Mouse (Mus musculus): ENCODE measurements around the gene Chaf1b. TPM values are rescaled to one million over a fixed set of nuclear protein-coding genes. Genes with fewer than 3 reads are reported as not detected.

Chaf1b gene
- polyA plus RNA-seq, 1 experiment from 2014 or later: 36.0 TPM

DNA sequence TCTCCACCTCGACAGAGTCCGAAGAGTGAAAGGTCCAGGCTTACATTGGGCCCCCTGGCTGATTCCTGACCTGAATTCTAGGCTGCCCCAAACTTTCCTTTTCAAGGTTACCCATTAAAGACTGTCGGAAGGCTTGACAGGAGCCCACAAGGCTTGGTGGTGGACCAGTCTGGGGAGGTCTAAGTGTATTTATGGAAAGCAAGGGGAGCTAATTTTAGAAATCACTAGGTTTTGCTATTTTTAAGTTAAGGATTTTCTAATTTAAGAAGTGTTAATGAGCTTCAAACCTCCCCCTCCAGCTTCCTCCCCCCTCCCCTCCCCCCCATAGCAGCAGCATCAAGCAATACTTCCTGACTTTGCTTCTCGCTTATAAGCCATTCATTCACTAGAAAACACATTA, 37.0 kb downstream of the Chaf1b start:
- H3K4me3 ChIP-seq (replicated peaks; ENCODE audit: low read length): no peak overlapping the region
- H3K27me3 ChIP-seq (replicated peaks; ENCODE audit: control insufficient read depth, insufficient read depth, low read length): no peaks in the 10 kb centered on the region
- H3K9me3 ChIP-seq (ENCODE audit: control insufficient read depth, low read length): no peaks in the 10 kb centered on the region
- H3K36me3 ChIP-seq (ENCODE audit: control insufficient read depth, insufficient read depth): no peaks in the 10 kb centered on the region
- no peaks in the 10 kb centered on the region for H3K4me1 ChIP-seq (replicated peaks; ENCODE audit: control insufficient read depth, insufficient read depth, low read length)
- H3K4me2 ChIP-seq (ENCODE audit: low read length): no peak overlapping the region
- ATAC-seq: no peak
- no peak overlapping the region for H3K9ac ChIP-seq (replicated peaks; ENCODE audit: low read depth, low read length)
- 77% methylated on average over 4 of the region's 4 CpGs for WGBS
- H3K27ac ChIP-seq (ENCODE audit: low read length): no peak overlapping the region

DNA sequence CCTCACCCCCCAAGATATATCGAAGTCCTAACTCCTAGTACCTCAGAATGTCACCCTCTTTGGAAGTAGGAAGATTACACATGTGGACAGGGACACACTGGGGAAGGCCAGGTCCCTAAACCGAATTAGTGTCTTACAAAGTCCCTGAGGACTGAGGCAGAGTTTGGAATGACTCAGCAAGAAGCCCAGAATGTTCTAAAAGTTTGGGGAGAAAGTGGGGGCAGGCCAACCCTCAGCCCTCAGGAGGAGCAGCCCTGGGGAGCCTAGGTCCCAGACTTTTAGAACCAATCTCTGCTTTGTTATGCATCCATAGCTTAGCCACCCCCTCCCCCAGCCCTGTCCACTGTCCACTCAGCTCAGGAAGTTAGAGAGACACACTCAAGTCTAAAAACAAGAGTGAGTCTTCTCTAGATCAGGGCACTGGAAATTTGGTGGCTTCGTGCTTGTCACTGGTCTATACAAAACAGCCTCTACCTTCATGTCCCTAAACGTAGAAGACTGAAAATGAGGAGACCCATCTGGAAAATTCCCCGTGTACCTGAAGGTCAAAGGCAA, 39.2 kb downstream of the Chaf1b start:
- Histone ChIP-seq H3K36me3 (ENCODE audit: control insufficient read depth, insufficient read depth) (no peaks in the 10 kb centered on the region), H3K4me2 (ENCODE audit: low read length) (no peak overlapping the region), H3K9ac (replicated peaks; ENCODE audit: low read depth, low read length) (no peak overlapping the region), H3K27ac (ENCODE audit: low read length) (no peak overlapping the region), H3K4me1 (replicated peaks; ENCODE audit: control insufficient read depth, insufficient read depth, low read length) (no peaks in the 10 kb centered on the region), H3K4me3 (replicated peaks; ENCODE audit: low read length) (no peak overlapping the region), H3K9me3 (ENCODE audit: control insufficient read depth, low read length) (no peaks in the 10 kb centered on the region), H3K27me3 (replicated peaks; ENCODE audit: control insufficient read depth, insufficient read depth, low read length) (no peaks in the 10 kb centered on the region)
- WGBS: 83% methylated on average over 5 of the region's 5 CpGs
- ATAC-seq: no peak

GRCm38 (mm10) chr16:93923788-93924187, 40.1 kb downstream of the Chaf1b start:
- no peaks in the 10 kb centered on the region for H3K27me3 ChIP-seq (replicated peaks; ENCODE audit: control insufficient read depth, insufficient read depth, low read length)
- no peaks in the 10 kb centered on the region for H3K9me3 ChIP-seq (ENCODE audit: control insufficient read depth, low read length)
- no peak overlapping the region for H3K4me2 ChIP-seq (ENCODE audit: low read length)
- H3K36me3 ChIP-seq (ENCODE audit: control insufficient read depth, insufficient read depth): no peaks in the 10 kb centered on the region
- no peak overlapping the region for H3K9ac ChIP-seq (replicated peaks; ENCODE audit: low read depth, low read length)
- H3K4me3 ChIP-seq (replicated peaks; ENCODE audit: low read length): no peak overlapping the region
- WGBS: 74% methylated on average over 7 of the region's 7 CpGs
- no peak overlapping the region for H3K27ac ChIP-seq (ENCODE audit: low read length)
- no peak for ATAC-seq
- H3K4me1 ChIP-seq (replicated peaks; ENCODE audit: control insufficient read depth, insufficient read depth, low read length): no peaks in the 10 kb centered on the region

GRCm38 (mm10) chr16:93925684-93926247, 42.1 kb downstream of the Chaf1b start:
- Histone ChIP-seq H3K4me2 (ENCODE audit: low read length) (no peak overlapping the region), H3K4me3 (replicated peaks; ENCODE audit: low read length) (no peak overlapping the region), H3K36me3 (ENCODE audit: control insufficient read depth, insufficient read depth) (no peaks in the 10 kb centered on the region), H3K9me3 (ENCODE audit: control insufficient read depth, low read length) (no peaks in the 10 kb centered on the region), H3K27ac (ENCODE audit: low read length) (no peak overlapping the region), H3K27me3 (replicated peaks; ENCODE audit: control insufficient read depth, insufficient read depth, low read length) (no peaks in the 10 kb centered on the region), H3K4me1 (replicated peaks; ENCODE audit: control insufficient read depth, insufficient read depth, low read length) (no peaks in the 10 kb centered on the region), H3K9ac (replicated peaks; ENCODE audit: low read depth, low read length) (no peak overlapping the region)
- WGBS: 79% methylated on average over 8 of the region's 8 CpGs
- no peak for ATAC-seq

DNA sequence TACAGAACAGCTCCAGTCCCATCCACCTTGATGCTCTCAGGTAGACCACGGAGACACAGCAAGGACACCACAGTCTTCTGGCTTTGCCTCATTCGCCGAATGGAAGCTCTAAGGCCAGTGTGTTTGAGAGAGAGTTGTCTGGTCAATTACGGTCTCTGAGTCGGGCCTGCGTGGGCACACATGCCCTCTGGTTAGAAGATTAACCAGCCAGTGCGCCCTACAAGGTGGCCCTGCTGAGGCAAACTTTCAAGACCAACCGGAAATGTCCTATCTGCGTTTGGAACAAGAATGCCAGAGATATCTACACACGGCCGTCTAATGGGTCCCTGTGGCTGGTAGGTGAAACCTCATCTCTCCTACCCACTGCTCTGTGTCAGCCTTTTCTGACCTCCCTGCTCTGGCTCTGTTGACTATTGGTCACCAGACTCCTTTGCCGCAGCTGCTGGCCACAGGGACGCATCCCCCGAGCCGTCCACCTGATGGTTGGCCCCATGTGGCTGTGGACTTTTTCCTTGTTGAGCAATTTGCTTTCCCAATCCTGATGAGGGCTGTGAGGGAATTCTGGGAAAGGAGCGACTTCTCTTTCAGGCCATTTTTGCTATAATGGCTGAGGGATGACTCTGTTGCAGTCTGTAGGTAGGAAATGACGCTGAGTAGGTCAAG, 45.8 kb downstream of the Chaf1b start:
- H3K36me3 ChIP-seq (ENCODE audit: control insufficient read depth, insufficient read depth): no peaks in the 10 kb centered on the region
- no peak overlapping the region for H3K4me2 ChIP-seq (ENCODE audit: low read length)
- 93% methylated on average over 17 of the region's 17 CpGs for WGBS
- no peak overlapping the region for H3K27ac ChIP-seq (ENCODE audit: low read length)
- H3K9me3 ChIP-seq (ENCODE audit: control insufficient read depth, low read length): no peaks in the 10 kb centered on the region
- peaks cover 5% of the 10 kb centered on the region; the same call in 1 of the 2 replicates for H3K27me3 ChIP-seq (replicated peaks; ENCODE audit: control insufficient read depth, insufficient read depth, low read length)
- H3K4me1 ChIP-seq (replicated peaks; ENCODE audit: control insufficient read depth, insufficient read depth, low read length): no peaks in the 10 kb centered on the region
- H3K9ac ChIP-seq (replicated peaks; ENCODE audit: low read depth, low read length): no peak overlapping the region
- ATAC-seq: no peak
- no peak overlapping the region for H3K4me3 ChIP-seq (replicated peaks; ENCODE audit: low read length)

DNA sequence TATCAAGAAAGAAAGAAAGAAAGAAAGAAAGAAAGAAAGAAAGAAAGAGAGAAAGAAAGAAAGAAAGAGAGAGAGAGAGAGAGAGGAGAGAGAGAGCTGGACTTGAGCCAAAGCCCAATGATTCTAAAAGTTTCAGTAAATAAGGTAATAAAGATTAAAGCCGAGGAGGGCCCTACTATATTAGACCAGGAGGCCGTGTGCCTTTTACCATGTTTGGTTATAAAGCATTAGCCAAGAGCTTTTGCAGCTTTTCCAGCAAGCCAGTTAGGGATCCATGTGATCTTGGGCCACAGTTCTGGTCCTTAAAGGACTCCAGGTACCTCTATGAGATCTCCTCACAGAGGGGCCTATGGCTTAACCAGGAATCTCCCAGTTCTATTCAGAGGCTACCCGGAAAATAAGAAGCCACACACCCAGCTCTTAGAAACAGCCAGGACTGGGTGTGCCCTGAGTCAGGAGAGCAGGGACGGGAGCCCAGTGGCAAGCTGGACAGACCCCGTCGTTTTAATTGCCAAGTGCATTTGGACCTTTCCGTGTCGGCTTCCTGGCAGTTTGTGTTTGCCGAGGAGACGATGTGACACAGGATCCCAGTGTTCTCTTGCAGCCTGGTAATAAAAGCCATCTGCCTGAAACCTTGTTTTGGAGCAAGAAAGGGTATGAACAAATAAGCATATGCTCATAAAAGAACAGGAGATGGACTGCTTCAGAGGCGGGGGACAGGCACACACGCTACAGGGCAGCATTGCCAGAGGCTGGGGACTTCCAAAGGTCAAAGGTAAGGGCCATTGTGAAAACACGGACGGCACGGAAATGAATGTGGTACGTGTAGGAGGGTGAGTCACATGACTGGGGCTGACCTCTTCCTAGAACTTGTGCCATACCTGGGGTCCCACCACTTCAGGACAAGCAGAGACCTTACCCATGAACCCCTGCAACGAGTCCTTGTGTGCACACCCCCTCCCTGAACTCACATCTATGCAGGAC, 48.8 kb downstream of the Chaf1b start:
- Histone ChIP-seq H3K4me3 (replicated peaks; ENCODE audit: low read length) (no peak overlapping the region), H3K4me2 (ENCODE audit: low read length) (no peak overlapping the region), H3K27ac (ENCODE audit: low read length) (no peak overlapping the region), H3K9ac (replicated peaks; ENCODE audit: low read depth, low read length) (no peak overlapping the region), H3K36me3 (ENCODE audit: control insufficient read depth, insufficient read depth) (no peaks in the 10 kb centered on the region), H3K9me3 (ENCODE audit: control insufficient read depth, low read length) (no peaks in the 10 kb centered on the region), H3K4me1 (replicated peaks; ENCODE audit: control insufficient read depth, insufficient read depth, low read length) (no peaks in the 10 kb centered on the region; the same call in 1 of the 2 replicates), H3K27me3 (replicated peaks; ENCODE audit: control insufficient read depth, insufficient read depth, low read length) (peaks cover 7% of the 10 kb centered on the region)
- no peak for ATAC-seq
- 68% methylated on average over 17 of the region's 17 CpGs for WGBS

DNA sequence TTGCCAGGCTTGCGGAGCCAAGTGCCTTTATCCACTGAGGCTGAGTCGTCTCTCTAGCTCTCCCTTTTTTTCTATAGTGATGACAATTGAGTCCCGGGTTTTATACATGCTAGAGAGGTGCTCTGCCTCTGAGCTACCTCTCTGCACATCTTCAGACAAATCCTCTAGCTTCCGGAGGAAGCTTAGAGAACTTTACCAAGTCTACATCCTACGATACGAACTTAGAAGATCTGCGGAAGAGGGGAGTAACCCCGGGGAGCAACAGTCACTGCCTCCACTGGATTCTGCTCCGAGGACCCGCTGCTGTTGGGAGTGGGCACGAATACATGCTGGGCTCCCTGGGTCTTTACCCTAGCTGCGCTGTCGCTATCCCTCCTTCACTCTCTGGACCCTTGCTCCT, 50.9 kb downstream of the Chaf1b start:
- H3K9me3 ChIP-seq (ENCODE audit: control insufficient read depth, low read length): no peaks in the 10 kb centered on the region
- no peak overlapping the region for H3K4me2 ChIP-seq (ENCODE audit: low read length)
- 15% methylated on average over 13 of the region's 13 CpGs for WGBS
- H3K4me3 ChIP-seq (replicated peaks; ENCODE audit: low read length): no peak overlapping the region
- ATAC-seq: no peak
- no peak overlapping the region for H3K27ac ChIP-seq (ENCODE audit: low read length)
- H3K27me3 ChIP-seq (replicated peaks; ENCODE audit: control insufficient read depth, insufficient read depth, low read length): peaks cover 10% of the 10 kb centered on the region
- no peak overlapping the region for H3K9ac ChIP-seq (replicated peaks; ENCODE audit: low read depth, low read length)
- H3K4me1 ChIP-seq (replicated peaks; ENCODE audit: control insufficient read depth, insufficient read depth, low read length): peaks cover 3% of the 10 kb centered on the region
- H3K36me3 ChIP-seq (ENCODE audit: control insufficient read depth, insufficient read depth): no peaks in the 10 kb centered on the region

DNA sequence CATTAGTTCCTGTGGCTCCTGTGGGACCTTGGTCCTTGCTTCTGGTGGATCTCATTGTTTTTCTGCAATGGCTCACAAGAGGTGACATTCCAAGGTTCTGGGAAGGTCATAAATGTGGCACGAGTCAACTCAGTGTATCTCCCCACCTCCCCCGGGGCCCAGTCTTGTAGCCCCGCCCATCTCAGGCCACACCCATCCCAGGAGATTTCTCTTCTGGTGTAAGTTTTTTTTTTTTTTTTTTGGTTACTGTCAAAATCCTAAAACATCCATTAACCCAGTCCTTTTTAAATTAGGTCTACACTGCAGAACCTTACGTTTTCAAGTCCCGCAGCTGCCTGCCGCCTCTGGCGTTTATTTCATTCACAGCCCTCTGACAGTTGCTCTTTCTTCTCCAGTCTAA, 51.3 kb downstream of the Chaf1b start:
- no peaks in the 10 kb centered on the region for H3K9me3 ChIP-seq (ENCODE audit: control insufficient read depth, low read length)
- H3K4me1 ChIP-seq (replicated peaks; ENCODE audit: control insufficient read depth, insufficient read depth, low read length): peaks cover 3% of the 10 kb centered on the region
- H3K4me2 ChIP-seq (ENCODE audit: low read length): no peak overlapping the region
- peaks cover 10% of the 10 kb centered on the region for H3K27me3 ChIP-seq (replicated peaks; ENCODE audit: control insufficient read depth, insufficient read depth, low read length)
- H3K9ac ChIP-seq (replicated peaks; ENCODE audit: low read depth, low read length): no peak overlapping the region
- 25% methylated on average over 7 of the region's 7 CpGs for WGBS
- no peak overlapping the region for H3K4me3 ChIP-seq (replicated peaks; ENCODE audit: low read length)
- no peak overlapping the region for H3K27ac ChIP-seq (ENCODE audit: low read length)
- no peak for ATAC-seq
- H3K36me3 ChIP-seq (ENCODE audit: control insufficient read depth, insufficient read depth): no peaks in the 10 kb centered on the region

GRCm38 (mm10) chr16:93938400-93938846, 54.7 kb downstream of the Chaf1b start:
- Histone ChIP-seq H3K9ac (replicated peaks; ENCODE audit: low read depth, low read length) (no peak overlapping the region), H3K27ac (ENCODE audit: low read length) (no peak overlapping the region), H3K4me2 (ENCODE audit: low read length) (peak overlapping the region; percentile 60), H3K9me3 (ENCODE audit: control insufficient read depth, low read length) (no peaks in the 10 kb centered on the region), H3K27me3 (replicated peaks; ENCODE audit: control insufficient read depth, insufficient read depth, low read length) (peaks cover 10% of the 10 kb centered on the region), H3K4me3 (replicated peaks; ENCODE audit: low read length) (peak overlapping the region; percentile 35), H3K4me1 (replicated peaks; ENCODE audit: control insufficient read depth, insufficient read depth, low read length) (peaks cover 3% of the 10 kb centered on the region), H3K36me3 (ENCODE audit: control insufficient read depth, insufficient read depth) (no peaks in the 10 kb centered on the region)
- 9% methylated on average over 16 of the region's 16 CpGs for WGBS
- ATAC-seq: no peak

Measured in forebrain, embryonic 16.5 days (tissue).